Mouse (Mus musculus) MEL (cell line): ENCODE measurements around the gene Lmbrd1. TPM values are rescaled to one million over a fixed set of nuclear protein-coding genes. Genes with fewer than 3 reads are reported as not detected.

Experiments
- DNase-seq: peaks from one replicate; pipeline ENCODE4 v3.0.0; 2011; ENCODE audit warnings: low read depth, low spot score
- H3K27ac ChIP-seq: 2 replicates; pipeline ENCODE4 v1.5.1; 2012; ENCODE audit warnings: low read depth, mild to moderate bottlenecking, control low read depth, low read length, moderate library complexity; ENCODE audit not compliant: control insufficient read depth
- H3K27me3 ChIP-seq, 2 experiments: fragments of 150-350 bp in 1 of 2; sonication (generic) in 1 of 2; 2 replicates each; pipeline ENCODE4 v1.6.1; 2012; ENCODE audit warnings: low read length in 2 of 2, mild to moderate bottlenecking in 2 of 2, improper control_type of control experiment in 1 of 2, moderate library complexity in 1 of 2; ENCODE audit not compliant: insufficient read depth in 2 of 2, control insufficient read depth in 1 of 2
- H3K36me3 ChIP-seq, 2 experiments: 2 replicates each; pipeline ENCODE4 v1.6.1; 2012 to 2014; ENCODE audit warnings: low read length in 2 of 2, improper control_type of control experiment in 1 of 2, inconsistent platforms in 1 of 2, mild to moderate bottlenecking in 1 of 2; ENCODE audit not compliant: insufficient read depth in 2 of 2, control insufficient read depth in 1 of 2
- H3K4me1 ChIP-seq, 2 experiments: fragments of 150-350 bp in 1 of 2; sonication (generic) in 1 of 2; 2 replicates each; pipeline ENCODE4 v1.6.1; 2012; ENCODE audit warnings: low read length in 2 of 2, improper control_type of control experiment in 1 of 2, mild to moderate bottlenecking in 1 of 2; ENCODE audit not compliant: insufficient read depth in 2 of 2, control insufficient read depth in 1 of 2
- H3K4me3 ChIP-seq, 2 experiments: fragments of 150-350 bp in 1 of 2; sonication (generic) in 1 of 2; 2 replicates each; pipeline ENCODE4 v1.5.1; 2012; ENCODE audit warnings: low read depth in 2 of 2, low read length in 2 of 2, mild to moderate bottlenecking in 2 of 2, moderate library complexity in 2 of 2, control low read depth in 1 of 2, improper control_type of control experiment in 1 of 2; ENCODE audit not compliant: control insufficient read depth in 1 of 2, insufficient read depth in 1 of 2
- H3K79me2 ChIP-seq: 2 replicates; pipeline ENCODE4 v1.6.1; 2012; ENCODE audit warnings: mild to moderate bottlenecking, low read length, moderate library complexity; ENCODE audit not compliant: control insufficient read depth, poor library complexity, insufficient read depth
- H3K9ac ChIP-seq: 2 replicates; pipeline ENCODE4 v1.6.1; 2012; ENCODE audit warnings: low read depth, mild to moderate bottlenecking, control low read depth, low read length, moderate library complexity; ENCODE audit not compliant: control insufficient read depth, poor library complexity, severe bottlenecking
- H3K9me3 ChIP-seq: fragments of 150-350 bp; sonication (generic); replicated peaks from 2 replicates; pipeline ENCODE4 v1.6.1; 2012; ENCODE audit warnings: mild to moderate bottlenecking, low read length, improper control_type of control experiment, moderate library complexity; ENCODE audit not compliant: insufficient read depth
- BHLHE40 ChIP-seq: IDR thresholded peaks from 2 replicates; pipeline ENCODE4 v1.6.1; 2012; ENCODE audit warnings: low read depth, mild to moderate bottlenecking, inconsistent platforms, low read length, improper control_type of control experiment, borderline replicate concordance
- CHD1 ChIP-seq: IDR thresholded peaks from 2 replicates; pipeline ENCODE4 v1.6.1; 2012; ENCODE audit warnings: low read depth, mild to moderate bottlenecking, inconsistent platforms, low read length, improper control_type of control experiment
- CTCF ChIP-seq, 3 experiments: IDR thresholded peaks in 2 of 3; conservative IDR thresholded peaks in 1 of 3; 2 replicates each; pipeline ENCODE4 v1.5.1; 2011 to 2012; ENCODE audit warnings: low read length in 3 of 3, low read depth in 2 of 3, mild to moderate bottlenecking in 2 of 3, improper control_type of control experiment in 1 of 3, inconsistent platforms in 1 of 3, mixed read lengths in 1 of 3, moderate library complexity in 1 of 3; ENCODE audit not compliant: control insufficient read depth in 1 of 3, insufficient read depth in 1 of 3, poor library complexity in 1 of 3, severe bottlenecking in 1 of 3
- ETS1 ChIP-seq: IDR thresholded peaks from 2 replicates; pipeline ENCODE4 v1.6.1; 2012; ENCODE audit warnings: low read depth, mild to moderate bottlenecking, inconsistent platforms, low read length, improper control_type of control experiment, moderate library complexity
- GATA1 ChIP-seq: IDR thresholded peaks from 2 replicates; pipeline ENCODE4 v1.6.1; 2011; ENCODE audit warnings: low read depth, low read length, improper control_type of control experiment
- HCFC1 ChIP-seq: IDR thresholded peaks from 2 replicates; pipeline ENCODE4 v1.6.1; 2012; ENCODE audit warnings: low read depth, mild to moderate bottlenecking, inconsistent platforms, low read length, improper control_type of control experiment, moderate library complexity
- MAFK ChIP-seq: IDR thresholded peaks from 2 replicates; pipeline ENCODE4 v1.6.1; 2011; ENCODE audit warnings: low read depth, mild to moderate bottlenecking, low read length, improper control_type of control experiment, borderline replicate concordance
- MAX ChIP-seq: IDR thresholded peaks from 2 replicates; pipeline ENCODE4 v1.6.1; 2011; ENCODE audit warnings: low read length, improper control_type of control experiment
- MAZ ChIP-seq: IDR thresholded peaks from 2 replicates; pipeline ENCODE4 v1.6.1; 2012; ENCODE audit warnings: low read depth, mild to moderate bottlenecking, inconsistent platforms, low read length, improper control_type of control experiment
- MXI1 ChIP-seq: IDR thresholded peaks from 2 replicates; pipeline ENCODE4 v1.6.1; 2011; ENCODE audit warnings: mild to moderate bottlenecking, low read depth, low read length, improper control_type of control experiment
- MYB ChIP-seq: IDR thresholded peaks from 2 replicates; pipeline ENCODE4 v1.6.1; 2011; ENCODE audit warnings: mild to moderate bottlenecking, low read depth, low read length, improper control_type of control experiment
- NELFE ChIP-seq: IDR thresholded peaks from 2 replicates; pipeline ENCODE4 v1.6.1; 2011; ENCODE audit warnings: low read depth, low read length, improper control_type of control experiment
- NRF1 ChIP-seq: IDR thresholded peaks from 2 replicates; pipeline ENCODE4 v1.6.1; 2014; ENCODE audit warnings: low read depth, mild to moderate bottlenecking, inconsistent platforms, low read length, improper control_type of control experiment, moderate library complexity; ENCODE audit not compliant: poor library complexity, insufficient read depth, severe bottlenecking
- POLR2A ChIP-seq, 2 experiments: IDR thresholded peaks; 2 replicates each; pipeline ENCODE4 v1.6.1; 2011 to 2012; ENCODE audit warnings: low read length in 2 of 2, mild to moderate bottlenecking in 2 of 2, control low read depth in 1 of 2, improper control_type of control experiment in 1 of 2, low read depth in 1 of 2, moderate library complexity in 1 of 2; ENCODE audit not compliant: control insufficient read depth in 1 of 2, insufficient read depth in 1 of 2, poor library complexity in 1 of 2
- POLR2AphosphoS2 ChIP-seq: IDR thresholded peaks from 2 replicates; pipeline ENCODE4 v1.6.1; 2011; ENCODE audit warnings: low read length, improper control_type of control experiment
- SIN3A ChIP-seq: IDR thresholded peaks from 2 replicates; pipeline ENCODE4 v1.6.1; 2012; ENCODE audit warnings: low read length, improper control_type of control experiment, inconsistent platforms
- TAL1 ChIP-seq: IDR thresholded peaks from 2 replicates; pipeline ENCODE4 v1.6.1; 2012; ENCODE audit warnings: mild to moderate bottlenecking, inconsistent platforms, low read length, moderate library complexity, mixed read lengths
- TCF12 ChIP-seq: IDR thresholded peaks from 2 replicates; pipeline ENCODE4 v1.6.1; 2014; ENCODE audit warnings: low read depth, mild to moderate bottlenecking, inconsistent platforms, low read length, improper control_type of control experiment, moderate library complexity
- USF1 ChIP-seq: IDR thresholded peaks from 2 replicates; pipeline ENCODE4 v1.6.1; 2014; ENCODE audit warnings: low read depth, mild to moderate bottlenecking, inconsistent platforms, low read length, improper control_type of control experiment, moderate library complexity
- USF2 ChIP-seq, 2 experiments: IDR thresholded peaks; 2 replicates each; pipeline ENCODE4 v1.6.1; 2011 to 2012; ENCODE audit warnings: improper control_type of control experiment in 2 of 2, low read length in 2 of 2, borderline replicate concordance in 1 of 2, inconsistent platforms in 1 of 2, low read depth in 1 of 2, mild to moderate bottlenecking in 1 of 2; ENCODE audit not compliant: insufficient read depth in 1 of 2
- ZKSCAN1 ChIP-seq: IDR thresholded peaks from 2 replicates; pipeline ENCODE4 v1.6.1; 2012; ENCODE audit warnings: low read depth, mild to moderate bottlenecking, inconsistent platforms, low read length, improper control_type of control experiment, moderate library complexity
- ZNF384 ChIP-seq: IDR thresholded peaks from 2 replicates; pipeline ENCODE4 v1.6.1; 2012; ENCODE audit warnings: low read depth, mild to moderate bottlenecking, inconsistent platforms, low read length, improper control_type of control experiment
- polyA plus RNA-seq, 2 experiments: library from polyadenylated mRNA; stranded (reverse) in 1 of 2; unstranded in 1 of 2; fragments of >175 nt in 1 of 2; fragments of >200 nt in 1 of 2; gene quantifications; 2 replicates each; pipeline versions ENCODE4 v1.2.1 to v1.2.4; 2012; ENCODE audit warnings: low replicate concordance in 2 of 2, low read depth in 1 of 2; ENCODE audit not compliant: insufficient read length in 2 of 2, insufficient read depth in 1 of 2, missing spikeins in 1 of 2
- total RNA-seq: library from RNA; depleted of rRNA; stranded (reverse); fragments of 300-350 nt; gene quantifications from 2 replicates; pipeline ENCODE4 v1.2.3, GENCODE M21; 2012

The Lmbrd1 gene
- total and polyA plus RNA-seq, 3 experiments, result 17.3 to 24.0 TPM; not detected in 1

DNA sequence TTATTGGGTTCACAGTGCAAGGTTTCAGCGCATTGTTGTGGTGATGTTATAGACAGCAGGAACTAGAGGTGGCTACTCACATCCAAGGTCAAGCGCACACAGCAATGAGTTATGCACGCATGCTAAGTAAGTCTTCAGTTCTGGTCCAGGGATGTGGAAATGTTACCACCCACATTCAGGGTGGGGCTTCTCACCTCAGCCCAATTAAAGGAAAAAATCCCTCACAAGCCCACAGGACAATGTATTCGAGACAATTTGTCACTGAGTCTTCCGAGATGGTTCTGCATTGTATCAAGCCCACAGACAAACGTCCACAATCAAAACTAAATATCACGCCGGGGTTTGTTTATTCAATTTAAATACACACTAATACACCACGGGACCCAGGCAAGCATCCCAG lies 724 bp upstream of the Lmbrd1 start:
- Histone ChIP-seq H3K27me3 (no peaks in the 10 kb centered on the region; a peak in 1 of 4 replicates), H3K4me1 (peaks cover 0 to 5% of the 10 kb centered on the region in 2 experiments; a peak in 3 of 4 replicates), H3K36me3 (peaks cover 0 to 11% of the 10 kb centered on the region in 2 experiments; a peak in 2 of 4 replicates), H3K4me3 (peak overlapping the region; percentile 81 to 97), H3K79me2 (peaks cover 10% of the 10 kb centered on the region), H3K9me3 (no peaks in the 10 kb centered on the region), H3K27ac (no peak overlapping the region; the same call in 1 of the 2 replicates), H3K9ac (peak overlapping the region; percentile 65)
- TF ChIP-seq CTCF (IDR thresholded peaks at IDR 0.05 in 2 of 3, conservative IDR thresholded peaks at IDR 0.05 in 1 of 3; ENCODE audit: control insufficient read depth in 1 of 3, insufficient read depth in 1 of 3, low read depth in 2 of 3, low read length in 3 of 3, poor library complexity in 1 of 3, severe bottlenecking in 1 of 3) (no peak), ETS1 (no peak), MAZ (no peak), POLR2AphosphoS2 (no peak), POLR2A (IDR thresholded peaks at IDR 0.05; ENCODE audit: control insufficient read depth in 1 of 2, insufficient read depth in 1 of 2, low read depth in 1 of 2, low read length in 2 of 2, poor library complexity in 1 of 2) (no peak), MYB (no peak), TAL1 (no peak), TCF12 (no peak), NELFE (no peak), ZKSCAN1 (no peak), ZNF384 (no peak), SIN3A (no peak), USF2 (IDR thresholded peaks at IDR 0.05; ENCODE audit: borderline replicate concordance in 1 of 2, insufficient read depth in 1 of 2, low read depth in 1 of 2, low read length in 2 of 2) (no peak), NRF1 (no peak), CHD1 (no peak), GATA1 (no peak), MXI1 (no peak), MAFK (no peak), USF1 (no peak), MAX (no peak)
- peak; percentile 28 for DNase-seq

DNA sequence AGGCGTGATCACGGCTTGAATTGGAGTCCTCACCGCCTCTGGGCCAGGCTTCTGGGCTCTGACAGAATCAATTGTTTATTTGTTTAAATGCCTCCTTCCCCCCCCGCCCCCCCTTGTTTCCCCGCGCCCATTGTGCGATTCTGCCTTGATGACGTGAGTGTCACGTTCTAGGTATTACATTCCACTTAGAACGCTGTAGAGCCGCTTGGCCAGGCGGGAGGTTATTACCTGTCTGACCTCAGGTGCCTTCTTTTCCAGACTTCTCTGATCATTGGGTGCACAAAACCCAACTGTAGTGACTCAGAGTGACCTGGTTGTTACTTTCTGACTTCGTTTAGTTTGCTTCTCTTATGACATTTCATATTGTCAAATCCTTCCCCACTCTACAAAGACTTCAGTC lies 641 bp downstream of the Lmbrd1 start:
- Histone ChIP-seq H3K4me1 (peaks cover 0 to 5% of the 10 kb centered on the region in 2 experiments; a peak in 3 of 4 replicates), H3K27ac (peak overlapping the region; percentile 73), H3K27me3 (no peaks in the 10 kb centered on the region), H3K9me3 (no peaks in the 10 kb centered on the region), H3K36me3 (peaks cover 0 to 11% of the 10 kb centered on the region in 2 experiments; a peak in 2 of 4 replicates), H3K9ac (peak overlapping the region; percentile 97), H3K4me3 (peak overlapping the region; percentile 84 to 97), H3K79me2 (peaks cover 14% of the 10 kb centered on the region)
- DNase-seq, result peak; percentile 44
- TF ChIP-seq HCFC1 (no peak), BHLHE40 (0 out of 2 replicates have a peak, but pooled peaks have one; percentile 10)
